Mouse (Mus musculus) mature B cell (primary cell): Measurements from ENCODE around the gene Olfr109.

Source experiments
- in situ Hi-C: fragments of 300-500 bp; cut with MboI; formaldehyde crosslinking; loops from 2 replicates; pipeline ENCODE4 v1.14.3; 2019

Gene Olfr109

GRCm38 (mm10) chr17:37458616-37459015 lies at the start of gene Olfr109:
TSS of gene Olfr109 (plus strand) at chr17:37458916.
- in situ Hi-C loops = no loop called here

GRCm38 (mm10) chr17:37413380-37413779 lies 45.3 kb upstream of the Olfr109 start:
- in situ Hi-C loops = no loop called here

- in situ Hi-C loops = no loop called here
Measured at GRCm38 (mm10) chr17:37445180-37445579, 13.5 kb upstream of the Olfr109 start, which contains the start of gene Olfr108. TSS of gene Olfr108 (plus strand) at chr17:37445480.

DNA sequence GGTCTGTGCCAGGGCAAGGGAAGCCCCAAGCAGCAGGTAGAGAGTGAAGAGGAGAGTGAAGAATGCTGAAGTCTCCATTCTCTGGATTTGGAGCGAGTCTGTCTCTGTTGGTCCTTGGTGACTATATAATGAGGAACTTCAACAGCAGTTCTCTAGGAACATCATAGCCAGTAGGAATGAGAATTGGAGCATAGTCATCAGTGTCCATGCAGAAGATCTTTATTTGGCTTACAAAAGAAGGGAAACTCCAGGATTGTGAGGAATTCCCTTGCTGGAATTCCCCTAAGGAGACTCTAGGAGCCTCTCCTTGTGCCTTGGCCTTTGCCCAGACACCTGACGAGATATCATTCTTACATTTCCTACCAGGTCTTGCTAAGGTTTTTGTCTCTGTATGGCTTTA lies 24.7 kb downstream of the Olfr109 start, which contains the start of gene H2-M2:
Gene H2-M2, minus strand, starts transcription at position 101 of the 400 bp plus-strand sequence.
- in situ Hi-C loops = no loop called here

- in situ Hi-C loops = no loop called here
Measured at GRCm38 (mm10) chr17:37491930-37492518, 33.3 kb downstream of the Olfr109 start, which contains the start of gene Olfr110. TSS of gene Olfr110 (plus strand) at chr17:37492468.

- in situ Hi-C loops = no loop called here
Measured at GRCm38 (mm10) chr17:37507730-37508129, 49.0 kb downstream of the Olfr109 start, which contains the start of gene Olfr111. TSS of gene Olfr111 (plus strand) at chr17:37508030.
